In the genomic region with DNA sequence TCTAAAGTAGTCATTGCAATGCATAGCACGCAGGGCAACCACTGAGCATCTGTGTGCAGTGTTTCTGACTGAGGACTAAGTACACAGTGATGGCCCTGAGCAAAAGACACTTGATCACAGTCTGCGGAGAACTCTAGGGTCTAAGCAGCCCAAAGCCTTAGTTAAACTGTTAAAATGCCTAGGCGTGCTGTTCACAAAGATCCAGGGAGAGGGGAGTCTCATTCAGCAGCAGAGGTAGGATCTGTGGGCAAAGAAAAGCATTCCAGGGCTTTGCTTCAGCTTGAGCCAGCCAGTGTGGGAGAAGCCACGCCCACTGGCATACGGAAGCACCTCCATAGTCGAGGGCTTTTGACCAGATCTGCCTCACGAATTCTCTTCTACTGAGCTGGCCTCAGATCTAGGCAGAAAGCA, we compare ENCODE assay signal across 8 mouse cellular contexts. TPM values are rescaled to one million over a fixed set of nuclear protein-coding genes. Genes with fewer than 3 reads are reported as not detected.
A peak's percentile ranks its signal among the peaks of the same experiment; 100 is the strongest.
DNase-seq lines count a peak whose midpoint lies in the region; ATAC-seq and TF ChIP-seq lines count a peak whose summit lies in the region.

No protein-coding gene starts in this region.

- no peak for TF ChIP-seq EP300 in lung, postnatal 0 days (IDR thresholded peaks at IDR 0.05)

- intact Hi-C loops in heart, postnatal 36 days (cut with DNase I), result loop anchor here (10.0 kb wide), 1 partner anchor 108 kb away; the partner anchor contains the start of gene Vps36

- no peak overlapping the region for H3K27ac ChIP-seq in heart, embryonic 12.5 days (ENCODE audit: poor library complexity, severe bottlenecking)
- H3K27ac ChIP-seq in forebrain, embryonic 10.5 days, result peak overlapping the region; percentile 62
- no peak overlapping the region for H3K27ac ChIP-seq in lung, postnatal 0 days (ENCODE audit: low read length)
- no peak overlapping the region for H3K27ac ChIP-seq in stomach, embryonic 15.5 days

- H3K9ac ChIP-seq in heart, embryonic 12.5 days, result 0 out of 2 replicates have a peak overlapping the region, but pooled peaks have one; percentile 7
- H3K9ac ChIP-seq in lung, postnatal 0 days (replicated peaks; ENCODE audit: low read depth), result no peak overlapping the region
- no peak overlapping the region for H3K9ac ChIP-seq in stomach, embryonic 15.5 days

- H3K4me3 ChIP-seq in heart, embryonic 12.5 days, result peak overlapping the region; percentile 29; the same call in 1 of the 2 replicates
- peak overlapping the region; percentile 34 for H3K4me3 ChIP-seq in forebrain, embryonic 10.5 days
- H3K4me3 ChIP-seq in lung, postnatal 0 days (ENCODE audit: low read depth, low read length), result no peak overlapping the region
- no peak overlapping the region for H3K4me3 ChIP-seq in stomach, embryonic 15.5 days (replicated peaks)

- no peaks in the 10 kb centered on the region for H3K36me3 ChIP-seq in heart, embryonic 12.5 days
- H3K36me3 ChIP-seq in forebrain, embryonic 10.5 days (replicated peaks), result no peaks in the 10 kb centered on the region
- no peaks in the 10 kb centered on the region for H3K36me3 ChIP-seq in lung, postnatal 0 days (ENCODE audit: insufficient read depth, low read length)
- H3K36me3 ChIP-seq in stomach, embryonic 15.5 days, result no peaks in the 10 kb centered on the region

- H3K9me3 ChIP-seq in heart, embryonic 12.5 days (replicated peaks), result no peaks in the 10 kb centered on the region
- H3K9me3 ChIP-seq in forebrain, embryonic 10.5 days, result no peaks in the 10 kb centered on the region
- no peaks in the 10 kb centered on the region for H3K9me3 ChIP-seq in lung, postnatal 0 days (ENCODE audit: low read length)
- H3K9me3 ChIP-seq in stomach, embryonic 15.5 days, result no peaks in the 10 kb centered on the region

- TF ChIP-seq CTCF in lung, postnatal 0 days (IDR thresholded peaks at IDR 0.05), result no peak

- DNase-seq in heart, postnatal 36 days, result no peak
- DNase-seq in forebrain, embryonic 10.5 days (ENCODE audit: extremely low spot score, low spot score), result peak; percentile 18
- DNase-seq in kidney, adult 8-10 months, result peak; percentile 28 to 54
- DNase-seq in lung, postnatal 0 days (ENCODE audit: low spot score), result peak; percentile 56
- DNase-seq in urinary bladder, adult 2 months (ENCODE audit: low spot score), result no peak

- 25% methylated on average over 7 of the region's 7 CpGs for WGBS in heart, embryonic 12.5 days
- WGBS in forebrain, embryonic 10.5 days, result 20% methylated on average over 7 of the region's 7 CpGs
- WGBS in lung, postnatal 0 days, result 25% methylated on average over 7 of the region's 7 CpGs
- WGBS in stomach, embryonic 15.5 days, result 27% methylated on average over 7 of the region's 7 CpGs

- ATAC-seq in heart, embryonic 12.5 days (ENCODE audit: insufficient number of reproducible peaks, low FRiP score), result no peak; the same call in 1 of the 2 replicates
- ATAC-seq in lung, postnatal 0 days, result peak; percentile 63
- peak; percentile 60; the same call in 1 of the 2 replicates for ATAC-seq in stomach, embryonic 15.5 days (ENCODE audit: insufficient read depth, low FRiP score, low read depth)
- no peak for ATAC-seq in cerebellum, adult (ENCODE audit: insufficient number of reproducible peaks, low FRiP score, low TSS enrichment)

- H3K27me3 ChIP-seq in heart, embryonic 12.5 days (replicated peaks), result no peaks in the 10 kb centered on the region
- no peaks in the 10 kb centered on the region for H3K27me3 ChIP-seq in forebrain, embryonic 10.5 days (ENCODE audit: poor library complexity, severe bottlenecking)
- H3K27me3 ChIP-seq in lung, postnatal 0 days (replicated peaks; ENCODE audit: insufficient read depth, low read length), result no peaks in the 10 kb centered on the region
- H3K27me3 ChIP-seq in stomach, embryonic 15.5 days (replicated peaks), result no peaks in the 10 kb centered on the region

- peak overlapping the region; percentile 66 for H3K4me2 ChIP-seq in heart, embryonic 12.5 days
- peak overlapping the region; percentile 42 for H3K4me2 ChIP-seq in lung, postnatal 0 days (replicated peaks; ENCODE audit: low read depth, low read length)
- H3K4me2 ChIP-seq in stomach, embryonic 15.5 days, result peak overlapping the region; percentile 46; the same call in 1 of the 2 replicates

- peaks cover 7% of the 10 kb centered on the region; the same call in 1 of the 2 replicates for H3K4me1 ChIP-seq in heart, embryonic 12.5 days (replicated peaks)
- peaks cover 10% of the 10 kb centered on the region for H3K4me1 ChIP-seq in forebrain, embryonic 10.5 days
- H3K4me1 ChIP-seq in lung, postnatal 0 days (ENCODE audit: insufficient read depth, low read depth, low read length), result no peaks in the 10 kb centered on the region
- no peaks in the 10 kb centered on the region for H3K4me1 ChIP-seq in stomach, embryonic 15.5 days

RNA-seq across cellular contexts. Expression of gene Tpte, which starts 19.7 kb away (rescaled TPM):
- not detected in 2 replicates for polyA plus RNA-seq in heart, embryonic 12.5 days (2016; fragmentation: Nextera tagmentation; extraction: Ambion mirVana)
- not detected for total RNA-seq in heart, postnatal 36 days (2021)
- not detected in 2 replicates for polyA plus RNA-seq in forebrain, embryonic 10.5 days (2016; fragmentation: Nextera tagmentation; extraction: Ambion mirVana)
- polyA plus RNA-seq in lung, postnatal 0 days (2015; fragmentation: Nextera tagmentation; extraction: Ambion mirVana), result not detected in 2 replicates
- polyA plus RNA-seq in stomach, embryonic 15.5 days (2015; fragmentation: Nextera tagmentation; extraction: Ambion mirVana), result not detected in 2 replicates
- polyA plus RNA-seq in urinary bladder, adult 2 months (2012; rRNA removed), result not detected in 2 replicates

Comparison
In these comparisons a context has a peak if more than half of its experiments do, and no peak if none do; other contexts are left out.
1. ATAC-seq: peak in lung, postnatal 0 days (single experiment) and stomach, embryonic 15.5 days (single experiment); none in heart, embryonic 12.5 days (single experiment) and cerebellum, adult (single experiment).
2. H3K4me3 ChIP-seq: peak in heart, embryonic 12.5 days (single experiment) and forebrain, embryonic 10.5 days (single experiment); none in lung, postnatal 0 days (single experiment) and stomach, embryonic 15.5 days (single experiment).
3. DNase-seq: peak in forebrain, embryonic 10.5 days (single experiment), kidney, adult 8-10 months (2 of 2) and lung, postnatal 0 days (single experiment); none in heart, postnatal 36 days (0 of 2) and urinary bladder, adult 2 months (single experiment).
4. Peak in every context shown above with its lines, with median percentiles within 50 percentile points of each other: H3K4me2 ChIP-seq.